Mouse (Mus musculus): ENCODE data around the gene Wfdc1. TPM values are rescaled to one million over a fixed set of nuclear protein-coding genes. Genes with fewer than 3 reads are reported as not detected.

The Wfdc1 gene
- total and polyA plus RNA-seq, 2 experiments from 2014 or later = 12.0 to 20.6 TPM

- no peak overlapping the region for H3K4me3 ChIP-seq (ENCODE audit: low read length)
- 56% methylated on average over 6 of the region's 6 CpGs for WGBS
- no peaks in the 10 kb centered on the region for H3K4me1 ChIP-seq (ENCODE audit: insufficient read depth, low read length)
- H3K4me2 ChIP-seq (ENCODE audit: low read depth, low read length) = no peak overlapping the region
- no peaks in the 10 kb centered on the region for H3K9me3 ChIP-seq (ENCODE audit: low read length)
- ATAC-seq (no peak), DNase-seq (ENCODE audit: low spot score) (no peak)
- no peaks in the 10 kb centered on the region for H3K27me3 ChIP-seq (ENCODE audit: insufficient read depth, low read length)
- no peak overlapping the region for H3K9ac ChIP-seq (replicated peaks; ENCODE audit: low read length)
- no peaks in the 10 kb centered on the region for H3K36me3 ChIP-seq (ENCODE audit: insufficient read depth, low read length)
- H3K27ac ChIP-seq = no peak overlapping the region
- no peak for TF ChIP-seq CTCF (IDR thresholded peaks at IDR 0.05; ENCODE audit: low read depth)
Observed at GRCm38 (mm10) chr8:119722348-119722747, 56.2 kb downstream of the Wfdc1 start.

DNA sequence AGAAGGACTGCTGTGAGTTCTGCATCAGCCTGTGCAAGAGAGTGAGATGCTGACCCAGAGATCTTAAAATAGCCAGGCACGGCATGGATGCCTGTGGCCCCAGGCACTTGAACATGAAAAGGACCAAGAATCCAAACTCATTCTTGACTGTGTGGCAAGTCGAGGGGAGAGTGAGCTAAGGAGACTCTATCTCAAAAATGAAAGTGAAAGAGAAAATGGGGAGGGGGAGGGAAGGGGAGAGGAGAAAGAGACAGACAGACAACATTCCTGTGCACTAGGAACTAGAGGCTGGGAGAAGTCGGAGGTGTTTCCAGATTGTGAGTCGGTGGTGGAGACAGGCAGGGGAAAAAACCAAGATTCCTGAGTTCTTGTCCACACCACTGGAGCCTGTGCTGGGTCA lies 57.5 kb downstream of the Wfdc1 start:
- ATAC-seq (no peak), DNase-seq (ENCODE audit: low spot score) (no peak)
- 68% methylated on average over 4 of the region's 4 CpGs for WGBS
- no peaks in the 10 kb centered on the region for H3K9me3 ChIP-seq (ENCODE audit: low read length)
- no peak overlapping the region for H3K4me2 ChIP-seq (ENCODE audit: low read depth, low read length)
- H3K4me1 ChIP-seq (ENCODE audit: insufficient read depth, low read length) = no peaks in the 10 kb centered on the region
- no peaks in the 10 kb centered on the region for H3K36me3 ChIP-seq (ENCODE audit: insufficient read depth, low read length)
- H3K27me3 ChIP-seq (ENCODE audit: insufficient read depth, low read length) = no peaks in the 10 kb centered on the region
- H3K9ac ChIP-seq (replicated peaks; ENCODE audit: low read length) = no peak overlapping the region
- no peak overlapping the region for H3K4me3 ChIP-seq (ENCODE audit: low read length)
- no peak overlapping the region for H3K27ac ChIP-seq
- TF ChIP-seq CTCF (IDR thresholded peaks at IDR 0.05; ENCODE audit: low read depth) = no peak

- Histone ChIP-seq H3K9me3 (ENCODE audit: low read length) (no peaks in the 10 kb centered on the region), H3K9ac (replicated peaks; ENCODE audit: low read length) (no peak overlapping the region), H3K27ac (no peak overlapping the region), H3K27me3 (ENCODE audit: insufficient read depth, low read length) (no peaks in the 10 kb centered on the region), H3K36me3 (ENCODE audit: insufficient read depth, low read length) (no peaks in the 10 kb centered on the region), H3K4me1 (ENCODE audit: insufficient read depth, low read length) (no peaks in the 10 kb centered on the region), H3K4me3 (ENCODE audit: low read length) (no peak overlapping the region), H3K4me2 (ENCODE audit: low read depth, low read length) (no peak overlapping the region)
- no peak for TF ChIP-seq CTCF (IDR thresholded peaks at IDR 0.05; ENCODE audit: low read depth)
- ATAC-seq = no peak
- no peak for DNase-seq (ENCODE audit: low spot score)
- 83% methylated on average over 6 of the region's 6 CpGs for WGBS
Observed at GRCm38 (mm10) chr8:119724596-119724995, 58.4 kb downstream of the Wfdc1 start.

DNA sequence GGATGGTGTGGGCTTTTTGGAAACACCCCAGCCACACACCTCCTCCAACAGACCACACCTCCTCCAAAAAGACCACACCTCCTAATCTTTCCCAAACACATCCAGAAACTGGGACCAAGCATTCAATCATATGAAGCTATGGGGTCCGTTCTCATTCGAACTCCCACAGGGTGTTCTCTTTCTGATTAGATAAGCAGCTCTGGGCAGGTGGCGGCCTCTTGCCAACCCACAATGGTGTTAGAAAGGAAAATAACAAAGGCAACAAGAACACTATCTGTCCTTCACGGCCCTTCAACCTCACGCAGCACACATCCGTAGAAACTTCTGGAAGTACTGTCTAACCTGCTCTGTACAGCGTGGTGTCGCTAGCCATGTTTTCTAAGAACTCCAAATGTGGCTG lies 60.9 kb downstream of the Wfdc1 start:
- Histone ChIP-seq H3K27ac (no peak overlapping the region), H3K4me3 (ENCODE audit: low read length) (no peak overlapping the region), H3K9ac (replicated peaks; ENCODE audit: low read length) (no peak overlapping the region), H3K4me1 (ENCODE audit: insufficient read depth, low read length) (no peaks in the 10 kb centered on the region), H3K36me3 (ENCODE audit: insufficient read depth, low read length) (no peaks in the 10 kb centered on the region), H3K9me3 (ENCODE audit: low read length) (no peaks in the 10 kb centered on the region), H3K4me2 (ENCODE audit: low read depth, low read length) (no peak overlapping the region), H3K27me3 (ENCODE audit: insufficient read depth, low read length) (no peaks in the 10 kb centered on the region)
- DNase-seq (ENCODE audit: low spot score) = no peak
- ATAC-seq = no peak
- WGBS = 88% methylated on average over 8 of the region's 8 CpGs
- no peak for TF ChIP-seq CTCF (IDR thresholded peaks at IDR 0.05; ENCODE audit: low read depth)

DNA sequence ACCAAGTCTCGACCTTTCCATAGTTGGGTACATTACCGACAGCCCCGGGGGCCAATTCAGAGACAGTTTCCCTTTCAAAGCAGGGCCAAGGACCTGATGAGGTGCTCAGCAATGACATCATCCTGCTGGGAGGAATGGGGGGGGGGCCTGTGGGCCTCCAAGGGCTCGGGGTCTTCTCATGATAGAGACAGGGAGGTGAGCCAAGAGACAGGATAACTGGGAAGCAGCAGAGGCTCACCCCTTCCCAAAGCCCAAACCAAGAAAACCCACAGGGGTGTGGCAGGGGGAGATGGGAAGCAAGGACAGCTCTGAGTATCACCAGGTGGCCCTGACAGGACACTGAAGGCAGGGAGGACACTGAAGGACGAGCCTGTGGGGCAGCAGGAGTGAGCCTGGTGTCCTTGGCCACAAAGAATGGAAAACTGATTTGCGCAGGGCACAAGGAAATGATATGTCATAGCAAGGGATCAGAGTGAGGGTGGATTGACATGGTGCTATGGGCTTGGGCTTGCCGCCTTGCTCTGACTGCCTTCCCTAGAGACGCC lies 62.3 kb downstream of the Wfdc1 start:
- Histone ChIP-seq H3K36me3 (ENCODE audit: insufficient read depth, low read length) (no peaks in the 10 kb centered on the region), H3K4me2 (ENCODE audit: low read depth, low read length) (no peak overlapping the region), H3K9me3 (ENCODE audit: low read length) (no peaks in the 10 kb centered on the region), H3K27ac (no peak overlapping the region), H3K4me1 (ENCODE audit: insufficient read depth, low read length) (no peaks in the 10 kb centered on the region), H3K9ac (replicated peaks; ENCODE audit: low read length) (no peak overlapping the region), H3K27me3 (ENCODE audit: insufficient read depth, low read length) (no peaks in the 10 kb centered on the region), H3K4me3 (ENCODE audit: low read length) (no peak overlapping the region)
- 87% methylated on average over 8 of the region's 8 CpGs for WGBS
- DNase-seq (ENCODE audit: low spot score) (no peak), ATAC-seq (no peak)
- no peak for TF ChIP-seq CTCF (IDR thresholded peaks at IDR 0.05; ENCODE audit: low read depth)

DNA sequence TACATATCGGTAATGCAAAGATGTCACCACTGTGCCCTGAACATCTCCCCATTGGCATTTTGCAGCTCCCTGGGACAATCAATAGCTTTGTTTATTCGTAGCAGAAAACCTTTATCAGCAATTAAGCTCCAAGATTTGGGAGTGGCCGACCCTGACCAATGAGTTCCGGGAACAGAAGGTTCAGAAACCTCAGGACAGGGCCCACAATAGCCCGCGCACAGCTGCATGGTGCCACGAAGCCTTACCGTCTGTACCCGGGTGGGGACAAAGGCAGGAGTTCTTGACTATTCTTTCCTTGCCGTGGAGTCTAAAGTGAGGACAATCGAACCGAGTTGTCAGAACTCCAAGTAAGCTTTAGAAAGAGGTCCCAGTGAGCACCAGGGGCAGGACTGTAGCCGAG lies 65.9 kb downstream of the Wfdc1 start:
- no peak overlapping the region for H3K4me2 ChIP-seq (ENCODE audit: low read depth, low read length)
- DNase-seq (ENCODE audit: low spot score) = no peak
- H3K27ac ChIP-seq = no peak overlapping the region
- H3K36me3 ChIP-seq (ENCODE audit: insufficient read depth, low read length) = no peaks in the 10 kb centered on the region
- no peaks in the 10 kb centered on the region for H3K27me3 ChIP-seq (ENCODE audit: insufficient read depth, low read length)
- ATAC-seq = no peak
- no peak overlapping the region for H3K9ac ChIP-seq (replicated peaks; ENCODE audit: low read length)
- H3K9me3 ChIP-seq (ENCODE audit: low read length) = no peaks in the 10 kb centered on the region
- H3K4me3 ChIP-seq (ENCODE audit: low read length) = no peak overlapping the region
- no peaks in the 10 kb centered on the region for H3K4me1 ChIP-seq (ENCODE audit: insufficient read depth, low read length)
- 74% methylated on average over 13 of the region's 13 CpGs for WGBS
- no peak for TF ChIP-seq CTCF (IDR thresholded peaks at IDR 0.05; ENCODE audit: low read depth)

DNA sequence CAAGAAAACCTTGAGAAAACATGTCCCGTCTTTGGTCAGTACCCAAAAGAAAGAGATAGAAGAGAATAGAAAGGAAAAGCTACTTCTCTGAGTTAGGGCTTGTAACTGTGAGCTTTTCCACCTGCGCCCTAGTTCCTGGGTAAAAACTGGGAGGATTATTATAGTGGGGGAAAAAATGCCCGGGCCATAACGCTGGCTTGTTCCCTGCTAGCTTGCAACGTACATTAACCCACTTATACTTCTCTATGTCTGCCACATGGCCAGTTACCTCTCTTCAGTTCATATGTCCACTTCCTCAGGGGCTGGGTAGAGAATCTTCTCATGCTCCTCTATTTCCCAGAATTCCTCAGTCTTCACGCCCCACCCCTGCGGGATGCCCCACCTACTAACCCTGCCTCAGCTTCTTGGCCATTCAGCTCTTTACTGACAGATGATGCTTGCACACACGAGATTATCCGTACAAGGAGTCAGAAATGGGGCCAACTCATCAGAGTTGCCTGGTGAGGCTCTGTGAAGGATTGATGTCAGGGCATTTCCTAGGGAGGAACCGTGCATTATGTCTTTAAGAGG lies 70.3 kb downstream of the Wfdc1 start:
- TF ChIP-seq CTCF (IDR thresholded peaks at IDR 0.05; ENCODE audit: low read depth) = no peak
- no peak for DNase-seq (ENCODE audit: low spot score)
- H3K9ac ChIP-seq (replicated peaks; ENCODE audit: low read length) = no peak overlapping the region
- H3K27me3 ChIP-seq (ENCODE audit: insufficient read depth, low read length) = no peaks in the 10 kb centered on the region
- no peaks in the 10 kb centered on the region for H3K36me3 ChIP-seq (ENCODE audit: insufficient read depth, low read length)
- no peak overlapping the region for H3K4me3 ChIP-seq (ENCODE audit: low read length)
- H3K27ac ChIP-seq = no peak overlapping the region
- H3K4me1 ChIP-seq (ENCODE audit: insufficient read depth, low read length) = no peaks in the 10 kb centered on the region
- ATAC-seq = no peak
- no peaks in the 10 kb centered on the region for H3K9me3 ChIP-seq (ENCODE audit: low read length)
- WGBS = 84% methylated on average over 10 of the region's 10 CpGs
- H3K4me2 ChIP-seq (ENCODE audit: low read depth, low read length) = no peak overlapping the region

Measured in hindbrain, postnatal 0 days (tissue).